Mouse (Mus musculus): ENCODE data around the gene Pycr1. TPM values are rescaled to one million over a fixed set of nuclear protein-coding genes. Genes with fewer than 3 reads are reported as not detected.

Pycr1 gene
- polyA plus RNA-seq, 1 experiment from 2014 or later, result 34.1 TPM

GRCm38 (mm10) chr11:120630881-120631725 lies 12.5 kb downstream of the Pycr1 start:
- H3K27ac ChIP-seq (replicated peaks), result peak overlapping the region; percentile 10; the same call in 1 of the 2 replicates

DNA sequence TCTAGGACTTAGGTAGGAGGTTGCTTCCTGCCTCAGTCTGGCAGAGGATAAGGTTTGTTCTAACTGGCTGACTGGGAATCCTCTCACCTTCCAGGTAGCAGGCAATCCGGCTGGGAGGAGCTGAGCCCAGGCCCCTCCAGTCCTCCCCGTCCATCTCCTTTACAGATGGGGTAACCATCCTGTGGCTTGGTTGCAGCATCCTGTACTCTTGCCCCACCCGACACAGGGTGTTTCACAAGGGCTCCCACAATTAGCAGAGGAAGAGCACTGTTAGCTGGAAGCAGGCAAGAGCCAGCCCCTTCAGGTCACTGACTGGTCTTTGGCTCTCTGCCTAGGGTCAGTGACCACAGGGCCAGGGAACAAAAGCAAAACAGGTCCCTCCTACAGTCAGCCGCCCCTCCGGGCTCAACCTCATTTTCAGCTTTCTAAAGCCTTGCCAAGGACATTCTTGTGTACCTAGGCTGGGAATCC lies 13.1 kb downstream of the Pycr1 start:
- Histone ChIP-seq H3K9me3 (no peaks in the 10 kb centered on the region), H3K27me3 (no peaks in the 10 kb centered on the region), H3K4me2 (replicated peaks) (no peak overlapping the region), H3K4me1 (peaks cover 39% of the 10 kb centered on the region), H3K27ac (replicated peaks) (peak overlapping the region; percentile 10; the same call in 1 of the 2 replicates), H3K9ac (replicated peaks) (peak overlapping the region; percentile 46), H3K36me3 (peaks cover 20% of the 10 kb centered on the region), H3K4me3 (no peak overlapping the region)
- no peak for ATAC-seq (ENCODE audit: low FRiP score, low read depth)
- 31% methylated on average over 5 of the region's 5 CpGs for WGBS

More at GRCm38 (mm10) chr11:120630881-120631725, 12.5 kb downstream of the Pycr1 start:
- Histone ChIP-seq H3K4me1 (peaks cover 35% of the 10 kb centered on the region), H3K36me3 (peaks cover 20% of the 10 kb centered on the region), H3K4me3 (peak overlapping the region; percentile 97; the same call in 1 of the 2 replicates), H3K27me3 (no peaks in the 10 kb centered on the region), H3K9ac (replicated peaks) (peak overlapping the region; percentile 46), H3K4me2 (replicated peaks) (peak overlapping the region; percentile 96), H3K9me3 (no peaks in the 10 kb centered on the region)
- WGBS, result 42% methylated on average over 7 of the region's 7 CpGs
- no peak for ATAC-seq (ENCODE audit: low FRiP score, low read depth)

DNA sequence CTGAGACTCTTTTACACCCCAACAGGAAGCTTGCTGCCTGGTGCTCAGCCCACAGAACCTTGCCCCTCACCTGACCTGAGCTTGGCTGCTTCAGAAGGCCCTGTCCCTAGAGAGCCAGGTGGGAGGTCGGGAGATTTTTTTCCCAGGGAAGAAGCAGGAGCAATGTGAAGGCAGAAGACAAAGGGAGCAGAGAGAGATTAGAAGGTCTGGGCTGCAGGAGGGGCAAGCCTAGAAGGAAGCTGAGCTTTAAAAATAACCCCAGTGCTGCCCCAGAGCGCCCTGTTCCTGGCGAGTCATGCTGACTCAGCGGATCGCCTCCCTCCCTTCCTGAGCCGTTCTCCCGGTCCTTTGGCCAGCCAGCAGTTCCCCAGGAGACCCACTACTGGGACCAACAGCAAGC lies 13.7 kb downstream of the Pycr1 start:
- peak overlapping the region; percentile 46; the same call in 1 of the 2 replicates for H3K9ac ChIP-seq (replicated peaks)
- no peaks in the 10 kb centered on the region for H3K9me3 ChIP-seq
- no peak for ATAC-seq (ENCODE audit: low FRiP score, low read depth)
- no peaks in the 10 kb centered on the region for H3K27me3 ChIP-seq
- H3K27ac ChIP-seq (replicated peaks), result no peak overlapping the region
- H3K4me3 ChIP-seq, result 0 out of 2 replicates have a peak overlapping the region, but pooled peaks have one; percentile 4
- peaks cover 43% of the 10 kb centered on the region for H3K4me1 ChIP-seq
- peaks cover 20% of the 10 kb centered on the region for H3K36me3 ChIP-seq
- peak overlapping the region; percentile 17; the same call in 1 of the 2 replicates for H3K4me2 ChIP-seq (replicated peaks)
- WGBS, result 28% methylated on average over 7 of the region's 7 CpGs

DNA sequence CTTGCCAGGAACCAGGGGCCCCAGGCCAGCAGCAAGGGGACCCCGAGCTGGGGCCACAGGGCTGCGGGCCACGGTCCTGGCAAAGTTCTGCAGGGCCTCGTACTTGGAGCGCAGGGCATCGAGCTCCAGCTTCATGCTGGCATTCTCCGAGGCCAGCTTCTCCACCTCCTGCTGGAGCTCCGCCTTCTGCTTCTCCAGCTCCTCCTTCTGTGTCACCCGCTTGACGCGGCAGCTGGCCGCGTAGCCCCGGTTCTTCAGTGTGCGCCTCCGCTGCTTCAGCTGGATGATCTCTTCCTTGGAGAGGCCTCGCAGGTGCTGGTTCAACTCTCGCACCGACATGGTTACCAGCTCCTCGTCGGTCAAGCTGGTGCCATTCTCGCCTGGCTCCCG lies 14.2 kb downstream of the Pycr1 start:
- 79% methylated on average over 23 of the region's 23 CpGs for WGBS
- no peaks in the 10 kb centered on the region for H3K27me3 ChIP-seq
- no peak overlapping the region for H3K4me2 ChIP-seq (replicated peaks)
- 0 out of 2 replicates have a peak overlapping the region, but pooled peaks have one; percentile 4 for H3K4me3 ChIP-seq
- H3K4me1 ChIP-seq, result peaks cover 43% of the 10 kb centered on the region
- no peak for ATAC-seq (ENCODE audit: low FRiP score, low read depth)
- no peaks in the 10 kb centered on the region for H3K9me3 ChIP-seq
- no peak overlapping the region for H3K27ac ChIP-seq (replicated peaks)
- peak overlapping the region; percentile 46 for H3K9ac ChIP-seq (replicated peaks)
- peaks cover 20% of the 10 kb centered on the region for H3K36me3 ChIP-seq

DNA sequence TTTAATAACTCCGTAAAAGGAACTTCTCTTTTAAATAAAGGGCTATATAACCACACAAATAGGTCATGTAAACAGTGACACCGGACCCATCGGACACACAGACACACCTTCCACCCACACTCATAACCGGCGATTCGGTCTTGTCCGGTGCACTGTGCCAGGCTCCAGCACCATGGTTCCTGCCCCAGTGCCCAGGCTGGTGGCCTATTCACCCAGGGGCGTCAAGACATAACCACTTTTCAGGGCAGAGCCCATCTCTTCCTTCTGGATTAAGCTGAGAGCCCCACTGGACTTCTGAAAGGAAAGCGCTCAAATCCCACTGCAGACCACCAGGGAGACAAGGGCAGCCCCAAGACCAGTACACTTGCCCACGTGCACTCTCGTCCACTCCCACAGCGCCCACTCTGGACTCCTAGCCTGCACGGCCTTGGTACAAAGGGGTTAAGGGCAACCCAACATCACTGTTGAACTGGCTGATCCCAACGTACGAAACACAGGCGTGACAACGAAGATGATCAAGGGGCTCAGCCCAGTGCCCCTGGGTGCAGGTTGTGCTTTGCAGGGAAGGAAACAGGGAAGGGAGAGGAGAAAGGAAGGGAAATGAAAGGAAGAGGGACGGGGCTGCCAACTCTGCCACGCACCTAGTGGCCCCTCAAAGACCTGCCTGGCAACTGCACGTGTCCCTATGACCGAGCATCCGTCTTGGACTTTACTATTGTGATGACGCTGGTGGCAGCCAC lies 14.8 kb downstream of the Pycr1 start:
- no peaks in the 10 kb centered on the region for H3K9me3 ChIP-seq
- H3K27me3 ChIP-seq, result no peaks in the 10 kb centered on the region
- H3K27ac ChIP-seq (replicated peaks), result no peak overlapping the region
- H3K4me2 ChIP-seq (replicated peaks), result no peak overlapping the region
- H3K36me3 ChIP-seq, result peaks cover 20% of the 10 kb centered on the region
- no peak overlapping the region for H3K9ac ChIP-seq (replicated peaks)
- peaks cover 49% of the 10 kb centered on the region for H3K4me1 ChIP-seq
- ATAC-seq (ENCODE audit: low FRiP score, low read depth), result no peak
- 95% methylated on average over 23 of the region's 23 CpGs for WGBS
- H3K4me3 ChIP-seq, result no peak overlapping the region

- Histone ChIP-seq H3K27me3 (no peaks in the 10 kb centered on the region), H3K4me2 (replicated peaks) (no peak overlapping the region), H3K9me3 (no peaks in the 10 kb centered on the region), H3K9ac (replicated peaks) (no peak overlapping the region), H3K4me3 (no peak overlapping the region), H3K36me3 (peaks cover 20% of the 10 kb centered on the region), H3K4me1 (peaks cover 54% of the 10 kb centered on the region), H3K27ac (replicated peaks) (no peak overlapping the region)
- ATAC-seq (ENCODE audit: low FRiP score, low read depth), result no peak
- WGBS, result 85% methylated on average over 22 of the region's 22 CpGs
Measured at GRCm38 (mm10) chr11:120627468-120628300, 15.9 kb downstream of the Pycr1 start.

DNA sequence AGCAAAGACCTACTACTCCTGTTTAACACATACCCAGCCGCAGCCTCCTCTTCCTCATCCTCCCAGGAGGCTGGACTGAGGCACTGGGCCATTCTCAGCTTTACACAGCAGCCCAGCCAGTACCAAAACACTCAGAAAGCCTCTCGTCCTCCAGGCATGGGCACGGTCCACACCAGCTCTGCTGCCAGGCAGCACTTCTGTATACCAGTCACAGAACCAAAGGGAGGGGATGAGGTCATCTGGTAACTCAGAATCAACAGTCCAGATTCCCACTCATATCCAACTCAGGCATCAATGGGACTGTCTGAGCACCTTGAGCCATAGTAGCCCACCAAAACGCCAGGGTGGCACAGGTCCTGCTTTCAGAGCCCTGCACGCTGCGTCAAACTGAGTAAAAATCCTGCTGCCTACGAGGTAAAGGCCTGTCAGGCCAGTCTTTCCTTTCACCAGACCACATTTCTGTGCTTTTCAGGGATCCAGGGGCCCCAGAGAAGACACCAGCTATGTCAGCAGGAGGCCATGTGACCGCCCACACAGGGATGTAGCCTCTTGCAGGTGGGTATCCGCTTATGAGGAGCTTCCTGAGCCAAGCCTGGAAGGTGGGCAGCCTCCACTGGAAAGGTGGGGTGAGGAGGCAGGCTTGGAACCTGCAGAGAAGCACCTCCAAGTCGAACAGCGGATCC lies 16.6 kb downstream of the Pycr1 start:
- no peaks in the 10 kb centered on the region for H3K9me3 ChIP-seq
- H3K27ac ChIP-seq (replicated peaks), result no peak overlapping the region
- peaks cover 25% of the 10 kb centered on the region for H3K36me3 ChIP-seq
- H3K4me1 ChIP-seq, result peaks cover 47% of the 10 kb centered on the region
- no peak overlapping the region for H3K9ac ChIP-seq (replicated peaks)
- 94% methylated on average over 11 of the region's 11 CpGs for WGBS
- no peak overlapping the region for H3K4me2 ChIP-seq (replicated peaks)
- H3K4me3 ChIP-seq, result no peak overlapping the region
- no peak for ATAC-seq (ENCODE audit: low FRiP score, low read depth)
- H3K27me3 ChIP-seq, result no peaks in the 10 kb centered on the region

DNA sequence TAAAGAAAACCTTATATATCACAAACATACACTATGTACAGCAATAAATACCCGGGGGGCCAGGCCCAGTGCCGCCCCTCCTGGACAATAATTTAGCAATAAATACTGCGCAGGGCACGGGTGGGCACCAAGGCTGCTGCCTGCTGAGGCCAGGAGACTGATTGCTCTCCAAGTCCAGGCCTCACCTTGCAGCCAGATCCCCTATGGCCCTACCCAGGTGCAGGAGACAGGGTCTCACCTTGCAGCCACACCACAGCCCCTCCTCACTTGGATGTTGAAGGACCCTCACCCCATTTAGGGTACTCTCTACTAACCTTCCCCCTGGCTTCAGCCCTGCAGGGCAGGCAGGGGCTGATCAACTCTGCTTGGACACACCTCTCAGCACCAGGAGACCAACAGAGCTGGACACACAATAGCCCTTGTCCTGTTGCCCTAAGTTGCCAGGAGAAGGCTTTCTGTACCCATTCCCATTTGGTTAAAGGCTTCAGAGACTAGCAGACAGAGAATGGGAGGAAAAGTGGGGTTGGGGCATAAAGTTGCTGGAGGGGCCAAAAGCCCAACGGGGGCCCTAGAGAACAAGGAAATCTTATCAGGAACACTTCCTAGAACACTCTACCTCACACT lies 18.3 kb downstream of the Pycr1 start, which contains the start of gene Sirt7:
Gene Sirt7 (minus strand): TSS at position 89 of the 624 bp plus-strand sequence.
- Histone ChIP-seq H3K27me3 (no peaks in the 10 kb centered on the region), H3K9ac (replicated peaks) (peak within 1 kb of the TSS; percentile 84), H3K36me3 (peaks cover 40% of the 10 kb centered on the region), H3K4me1 (peaks cover 30% of the 10 kb centered on the region), H3K4me2 (replicated peaks) (peak within 1 kb of the TSS; percentile 100), H3K9me3 (no peaks in the 10 kb centered on the region), H3K4me3 (peak within 1 kb of the TSS; percentile 99), H3K27ac (replicated peaks) (peak within 1 kb of the TSS; percentile 78)
- WGBS, result 27% methylated on average over 5 of the region's 5 CpGs
- peak; percentile 68 for ATAC-seq (ENCODE audit: low FRiP score, low read depth)

- Histone ChIP-seq H3K27ac (replicated peaks) (peak overlapping the region; percentile 78), H3K9ac (replicated peaks) (peak overlapping the region; percentile 84), H3K4me3 (peak overlapping the region; percentile 99), H3K9me3 (no peaks in the 10 kb centered on the region), H3K4me1 (peaks cover 25% of the 10 kb centered on the region), H3K27me3 (no peaks in the 10 kb centered on the region), H3K36me3 (peaks cover 46% of the 10 kb centered on the region), H3K4me2 (replicated peaks) (peak overlapping the region; percentile 100)
- peak; percentile 81 for ATAC-seq (ENCODE audit: low FRiP score, low read depth)
- under 1% methylated on average over 52 of the region's 53 CpGs for WGBS
Measured at GRCm38 (mm10) chr11:120624680-120625111, 18.9 kb downstream of the Pycr1 start.

GRCm38 (mm10) chr11:120623961-120624679 lies 19.4 kb downstream of the Pycr1 start:
- Histone ChIP-seq H3K4me1 (peaks cover 20% of the 10 kb centered on the region), H3K27ac (replicated peaks) (peak overlapping the region; percentile 78), H3K4me3 (peak overlapping the region; percentile 99), H3K9me3 (no peaks in the 10 kb centered on the region), H3K36me3 (peaks cover 44% of the 10 kb centered on the region), H3K27me3 (no peaks in the 10 kb centered on the region), H3K4me2 (replicated peaks) (peak overlapping the region; percentile 100), H3K9ac (replicated peaks) (peak overlapping the region; percentile 84)
- WGBS, result 13% methylated on average over 30 of the region's 30 CpGs
- ATAC-seq (ENCODE audit: low FRiP score, low read depth), result peak; percentile 42; the same call in 1 of the 2 replicates
